Mouse (Mus musculus) ES-E14 (cell line): ENCODE measurements around the gene Lgr5.

Source experiments
- HCFC1 ChIP-seq: IDR thresholded peaks from 2 replicates; pipeline ENCODE4 v1.6.1; 2012; ENCODE audit warnings: low read length, inconsistent platforms, borderline replicate concordance; ENCODE audit not compliant: insufficient read depth
- MAFK ChIP-seq: IDR thresholded peaks from 2 replicates; pipeline ENCODE4 v1.6.1; 2014; ENCODE audit warnings: mild to moderate bottlenecking, low read depth, low read length, inconsistent platforms; ENCODE audit not compliant: insufficient read depth
- ZC3H11A ChIP-seq: IDR thresholded peaks from 2 replicates; pipeline ENCODE4 v1.6.1; 2012; ENCODE audit warnings: low read depth, mild to moderate bottlenecking, inconsistent platforms, low read length, borderline replicate concordance
- ZNF384 ChIP-seq: IDR thresholded peaks from 2 replicates; pipeline ENCODE4 v1.6.1; 2012; ENCODE audit warnings: low read depth, low read length, inconsistent platforms

DNA sequence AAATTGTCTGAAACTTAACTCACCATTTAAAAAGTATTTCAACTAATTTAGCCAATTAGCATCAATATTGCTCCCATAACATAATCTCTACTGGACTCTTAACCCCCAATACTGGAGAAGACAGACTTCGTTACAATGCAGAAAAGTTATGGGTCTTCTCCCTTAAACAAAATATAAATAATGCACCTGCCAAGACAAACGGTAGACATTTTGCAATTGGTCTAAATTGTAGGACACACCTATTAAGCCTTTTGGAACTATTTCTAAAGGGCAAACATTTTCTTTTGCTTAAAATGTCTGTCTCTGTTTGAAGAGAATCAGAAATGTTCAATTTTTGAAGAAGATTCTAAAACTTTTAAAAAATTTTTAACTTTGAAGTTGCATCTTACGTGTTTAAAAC lies 4.5 kb downstream of the Lgr5 start:
- TF ChIP-seq ZC3H11A (no peak), ZNF384 (no peak), MAFK (no peak), HCFC1 (no peak)
